Mouse (Mus musculus) spleen, adult 2 months (tissue): ENCODE data around the gene Iqcn.

Source experiments
- CTCF ChIP-seq: fragments of 200-500 bp; IDR thresholded peaks from 2 replicates; pipeline ENCODE4 v1.5.1; 2011; ENCODE audit warnings: mild to moderate bottlenecking, inconsistent platforms; ENCODE audit not compliant: insufficient read depth, insufficient read length, insufficient replicate concordance; ENCODE audit errors: extremely low read depth
- POLR2A ChIP-seq: fragments of 200-500 bp; IDR thresholded peaks from 2 replicates; pipeline ENCODE4 v1.6.1; 2011; ENCODE audit warnings: low read depth, low read length, inconsistent platforms

- TF ChIP-seq POLR2A (no peak), CTCF (no peak)
Measured at GRCm38 (mm10) chr8:70674109-70674508, 29.1 kb upstream of the Iqcn start.
